ENCODE assay signal across 17 mouse cellular contexts in the genomic region with DNA sequence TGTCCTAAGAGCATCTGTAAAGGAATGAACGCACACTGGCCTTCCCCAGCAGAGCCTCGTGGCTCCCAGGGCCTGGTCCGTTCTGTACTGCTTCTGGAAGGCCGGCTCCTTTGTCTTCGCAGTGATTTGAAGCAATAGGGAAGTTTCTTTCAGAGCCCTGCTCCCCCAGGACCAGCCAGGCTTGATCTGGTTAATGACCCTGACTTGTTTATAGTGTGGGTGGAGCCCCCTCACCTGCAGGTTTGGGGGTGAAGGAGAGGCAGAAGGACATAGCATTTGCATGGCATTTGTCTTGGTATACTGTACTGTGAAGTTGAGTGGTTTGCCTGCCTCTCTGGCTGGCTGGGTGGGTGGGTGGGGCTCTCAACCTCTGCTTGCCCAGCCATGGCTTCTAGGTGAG. TPM values are rescaled to one million over a fixed set of nuclear protein-coding genes. Genes with fewer than 3 reads are reported as not detected.
DNase-seq lines count a peak whose midpoint lies in the region; ATAC-seq and TF ChIP-seq lines count a peak whose summit lies in the region.
"Had no signal": no experiment of that assay in that cellular context is flagged by ENCODE, and none has a peak within 500 bp of the region (broad histone marks: within the 10 kb centered on the region; RNA-seq: fewer than 3 reads in every experiment).

No protein-coding gene starts in this region.

- intact Hi-C loops in heart, postnatal 10 days (cut with DNase I) = no loop called here

- H3K9ac ChIP-seq in lung, embryonic 15.5 days = no peak overlapping the region
- H3K9ac ChIP-seq: embryonic facial prominence, embryonic 15.5 days; liver, embryonic 14.5 days had no signal

- no peaks in the 10 kb centered on the region for H3K9me3 ChIP-seq in heart, embryonic 10.5 days
- H3K9me3 ChIP-seq in lung, embryonic 15.5 days = no peaks in the 10 kb centered on the region
- no peaks in the 10 kb centered on the region for H3K9me3 ChIP-seq in embryonic facial prominence, embryonic 10.5 days
- H3K9me3 ChIP-seq: embryonic facial prominence, embryonic 15.5 days had no signal

- 66% methylated on average over 5 of the region's 5 CpGs for WGBS in heart, embryonic 10.5 days
- 83% methylated on average over 5 of the region's 5 CpGs for WGBS in lung, embryonic 15.5 days
- 79% methylated on average over 5 of the region's 5 CpGs for WGBS in embryonic facial prominence, embryonic 10.5 days
- WGBS in small intestine, adult 2 months = 16% methylated on average over 5 of the region's 5 CpGs

- H3K27ac ChIP-seq in heart, embryonic 10.5 days = 0 out of 2 replicates have a peak overlapping the region, but pooled peaks have one; percentile 74
- peak overlapping the region; percentile 83 for H3K27ac ChIP-seq in lung, embryonic 15.5 days
- peak overlapping the region; percentile 11; the same call in 1 of the 2 replicates for H3K27ac ChIP-seq in embryonic facial prominence, embryonic 10.5 days (replicated peaks)
- peak overlapping the region; percentile 97 for H3K27ac ChIP-seq in small intestine, adult 2 months (ENCODE audit: insufficient read depth, low read depth, low read length)
- H3K27ac ChIP-seq: embryonic facial prominence, embryonic 15.5 days; liver, embryonic 14.5 days had no signal

- DNase-seq in heart, embryonic 10.5 days (ENCODE audit: low spot score) = no peak
- no peak for DNase-seq in heart, postnatal 10 days
- DNase-seq in lung, postnatal 25 days (ENCODE audit: low spot score) = no peak
- DNase-seq in embryonic facial prominence, embryonic 10.5 days (ENCODE audit: low spot score) = no peak
- no peak for DNase-seq in right cerebral cortex, postnatal 25 days
- DNase-seq in right cerebral cortex, postnatal 10 days (ENCODE audit: low spot score in 2 of 2) = no peak
- DNase-seq: cerebellum, postnatal 36 days; gastrocnemius, postnatal 14 days; kidney, adult 18-20 months; midbrain, embryonic 14.5 days had no signal

- peaks cover 75% of the 10 kb centered on the region for H3K27me3 ChIP-seq in heart, embryonic 10.5 days (ENCODE audit: insufficient read depth, poor library complexity, severe bottlenecking)
- no peaks in the 10 kb centered on the region for H3K27me3 ChIP-seq in lung, embryonic 15.5 days
- peaks cover 36% of the 10 kb centered on the region for H3K27me3 ChIP-seq in embryonic facial prominence, embryonic 10.5 days (replicated peaks; ENCODE audit: low read depth, poor library complexity, severe bottlenecking)
- H3K27me3 ChIP-seq in small intestine, adult 2 months (ENCODE audit: control insufficient read depth, insufficient read depth, low read length) = no peaks in the 10 kb centered on the region
- H3K27me3 ChIP-seq: embryonic facial prominence, embryonic 15.5 days had no signal

- no peak overlapping the region for H3K4me3 ChIP-seq in heart, embryonic 10.5 days
- no peak overlapping the region for H3K4me3 ChIP-seq in lung, embryonic 15.5 days
- no peak overlapping the region for H3K4me3 ChIP-seq in embryonic facial prominence, embryonic 10.5 days
- H3K4me3 ChIP-seq in small intestine, adult 2 months (ENCODE audit: low read depth, low read length) = peak overlapping the region; percentile 24; the same call in 1 of the 2 replicates
- H3K4me3 ChIP-seq: embryonic facial prominence, embryonic 15.5 days had no signal

- ATAC-seq in lung, embryonic 15.5 days (ENCODE audit: borderline replicate concordance, extremely low read depth, low FRiP score, low TSS enrichment) = no peak
- ATAC-seq: activated CD4-positive, CD25-positive, alpha-beta regulatory T cell, adult 4 months; forebrain, embryonic 16.5 days had no signal

- TF ChIP-seq CTCF in small intestine, adult 2 months (IDR thresholded peaks at IDR 0.05; ENCODE audit: extremely low read depth, insufficient read length, insufficient replicate concordance, low read depth, low read length) = no peak

- no peaks in the 10 kb centered on the region for H3K36me3 ChIP-seq in heart, embryonic 10.5 days
- no peaks in the 10 kb centered on the region for H3K36me3 ChIP-seq in lung, embryonic 15.5 days
- H3K36me3 ChIP-seq in embryonic facial prominence, embryonic 10.5 days (replicated peaks) = no peaks in the 10 kb centered on the region
- peaks cover 95% of the 10 kb centered on the region for H3K36me3 ChIP-seq in small intestine, adult 2 months (ENCODE audit: control insufficient read depth, insufficient read depth, low read length)
- H3K36me3 ChIP-seq: embryonic facial prominence, embryonic 15.5 days had no signal

- H3K4me1 ChIP-seq in heart, embryonic 10.5 days = peaks cover 13% of the 10 kb centered on the region
- H3K4me1 ChIP-seq in lung, embryonic 15.5 days = peaks cover 35% of the 10 kb centered on the region
- peaks cover 24% of the 10 kb centered on the region for H3K4me1 ChIP-seq in embryonic facial prominence, embryonic 10.5 days
- peaks cover 53% of the 10 kb centered on the region for H3K4me1 ChIP-seq in small intestine, adult 2 months (ENCODE audit: control insufficient read depth, insufficient read depth, insufficient read length, low read length)

- no peak overlapping the region for H3K4me2 ChIP-seq in lung, embryonic 15.5 days
- H3K4me2 ChIP-seq: embryonic facial prominence, embryonic 15.5 days had no signal

- TF ChIP-seq POLR2A in small intestine, adult 2 months (IDR thresholded peaks at IDR 0.05; ENCODE audit: low read depth, low read length) = no peak

RNA-seq across cellular contexts. Expression of gene Irf8, which starts 8.3 kb away (rescaled TPM):
- 2.1 and 4.5 TPM in 2 replicates for polyA plus RNA-seq in heart, embryonic 10.5 days (2016; fragmentation: Nextera tagmentation; extraction: Ambion mirVana)
- total RNA-seq in heart, postnatal 10 days (2021) = 1 to 10 TPM; 6.0 to 7.7 TPM
- polyA plus RNA-seq in lung, embryonic 15.5 days (2015; fragmentation: Nextera tagmentation; extraction: Ambion mirVana) = 16.4 and 18.1 TPM in 2 replicates
- 4.6 and 5.8 TPM in 2 replicates for polyA plus RNA-seq in embryonic facial prominence, embryonic 10.5 days (2016; fragmentation: Nextera tagmentation; extraction: Ambion mirVana)
- 48.7 and 124 TPM in 2 replicates for polyA plus RNA-seq in small intestine, adult 2 months (2012; rRNA removed)
- total RNA-seq: MEL had no signal

Comparison
In these comparisons a context has a peak if more than half of its experiments do, and no peak if none do; other contexts are left out.
1. H3K27ac ChIP-seq: peak in every context shown above with its lines; median percentile 97 in small intestine, adult 2 months; 83 in lung, embryonic 15.5 days; 74 in heart, embryonic 10.5 days; 11 in embryonic facial prominence, embryonic 10.5 days.